Mouse (Mus musculus) 416B (cell line): ENCODE data around the gene P2ry6.

Experiments
- DNase-seq: peaks from one replicate; pipeline ENCODE4 v3.0.0; 2011; ENCODE audit warnings: low read depth

The P2ry6 gene

DNA sequence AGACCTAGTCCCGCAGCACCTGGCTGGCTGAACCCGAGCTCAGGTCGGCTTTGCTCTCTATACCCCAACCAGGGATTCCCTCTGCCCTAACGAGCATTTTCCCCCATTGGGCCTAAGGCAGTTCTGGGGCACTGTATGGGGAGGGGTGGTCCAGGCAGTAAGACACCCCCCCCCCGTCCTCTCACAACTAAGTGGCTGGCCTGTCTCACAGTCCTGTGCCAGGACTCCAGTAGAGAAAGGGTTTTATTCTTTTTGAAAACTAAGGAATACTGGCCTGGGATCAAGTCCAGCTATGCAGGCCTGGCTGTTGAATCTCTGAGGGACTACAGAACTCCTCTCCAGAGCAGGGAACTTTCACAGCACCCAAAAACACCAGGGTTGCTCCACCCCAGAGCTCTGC lies 59.2 kb downstream of the P2ry6 start:
- no peak for DNase-seq

DNA sequence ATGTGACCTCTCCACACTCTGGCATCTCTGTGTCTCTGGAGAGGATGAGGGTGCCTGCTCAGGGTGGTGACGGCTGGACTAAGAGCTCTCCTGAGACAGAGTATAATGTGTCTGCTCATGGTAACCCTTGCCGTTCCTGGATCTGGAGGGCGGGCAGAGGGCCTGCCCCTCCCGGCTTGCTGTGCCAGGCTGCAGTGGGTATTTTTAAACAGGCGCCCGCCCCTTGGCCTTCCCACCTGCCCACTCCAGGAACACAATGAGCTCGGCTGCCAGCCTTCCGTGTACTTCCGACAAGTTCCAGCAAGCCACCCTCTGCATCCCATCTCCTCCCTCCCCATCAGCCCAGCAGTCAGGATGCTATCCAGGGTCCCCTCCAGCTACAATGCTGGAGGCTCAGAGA lies 62.7 kb downstream of the P2ry6 start:
- no peak for DNase-seq

DNA sequence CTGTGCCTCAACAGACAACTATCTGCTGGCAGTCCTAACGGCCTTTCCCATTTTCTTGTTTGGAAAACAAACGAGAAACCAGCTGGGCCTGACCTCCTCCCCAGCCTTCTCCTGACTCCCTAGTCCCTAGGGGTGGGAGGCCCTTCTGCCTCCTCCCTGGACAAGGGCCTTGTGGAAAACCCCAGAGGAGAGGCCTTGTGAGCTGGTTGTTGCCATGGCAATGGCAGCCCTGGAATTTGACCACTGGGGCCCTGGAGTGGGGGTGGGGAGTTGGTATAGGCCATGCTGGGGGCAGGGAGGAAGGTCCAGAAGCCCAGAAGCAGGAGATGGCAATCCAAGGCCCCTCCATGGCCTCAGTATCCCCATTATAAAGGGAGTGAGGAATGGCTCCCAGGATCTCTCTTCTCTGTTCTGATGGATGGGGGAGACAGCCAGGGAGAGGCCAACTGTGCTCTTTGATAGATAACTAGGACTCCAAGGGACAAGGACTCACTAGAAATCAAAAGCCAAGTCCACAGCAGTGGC lies 63.1 kb downstream of the P2ry6 start:
- no peak for DNase-seq

DNA sequence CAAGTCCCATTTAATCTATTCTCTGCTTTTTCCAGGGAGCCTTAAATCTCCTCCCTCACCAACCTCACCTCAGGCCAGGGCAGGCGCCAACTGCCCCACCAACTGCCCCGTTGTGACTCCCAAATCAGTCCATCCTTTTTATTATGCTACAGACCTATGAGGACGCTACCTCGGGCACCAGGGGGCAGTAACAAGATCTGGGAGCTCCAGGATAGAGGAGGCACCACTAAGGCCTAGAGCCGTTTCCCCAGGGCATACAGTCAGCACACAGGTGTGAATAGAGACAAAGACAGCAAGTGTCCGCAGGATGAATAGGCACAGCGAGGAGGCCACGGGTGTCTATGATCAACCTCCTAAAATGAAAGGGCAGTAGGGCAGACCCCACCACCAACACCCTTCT lies 65.9 kb downstream of the P2ry6 start:
- peak; percentile 48 for DNase-seq

DNA sequence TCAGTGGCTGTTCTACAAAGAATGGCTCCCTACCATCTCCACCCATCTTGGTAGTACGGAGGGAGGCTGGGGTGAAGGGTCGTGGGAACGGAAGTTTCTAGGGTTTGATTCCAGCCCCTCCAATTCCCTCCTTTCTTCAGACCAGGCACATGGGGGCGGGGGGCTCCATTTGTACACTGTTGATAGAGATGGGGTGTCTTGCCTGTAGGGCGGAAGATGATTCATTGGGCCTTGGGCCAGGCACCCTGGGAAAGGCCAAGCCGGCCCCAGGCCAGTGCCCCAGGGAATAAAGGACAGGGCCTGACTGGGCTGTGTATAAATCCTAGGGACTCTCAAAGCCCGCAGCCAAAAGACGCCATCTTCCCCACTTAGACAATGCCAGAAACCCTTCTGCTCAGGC lies 66.4 kb downstream of the P2ry6 start:
- no peak for DNase-seq

DNA sequence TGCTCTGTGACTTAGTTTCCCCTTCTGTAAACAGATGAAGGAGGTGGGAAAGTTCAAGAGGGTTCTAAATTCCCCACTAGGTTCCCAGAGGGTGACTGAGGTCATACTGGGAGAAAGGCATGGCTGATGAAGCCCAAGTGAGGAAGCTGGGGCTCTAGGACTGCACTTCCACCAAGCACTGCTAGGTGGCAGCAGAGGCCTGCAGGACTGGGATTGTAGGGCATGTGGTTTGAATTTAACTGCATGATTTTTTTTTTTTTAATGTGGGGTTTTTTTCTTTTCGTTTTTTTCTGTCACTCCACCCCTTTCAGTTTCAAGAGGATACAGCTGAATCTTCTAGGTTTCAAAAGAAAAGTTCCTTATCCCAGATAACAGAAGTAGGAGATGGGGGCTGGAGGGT lies 67.2 kb downstream of the P2ry6 start:
- DNase-seq, result peak; percentile 77

DNA sequence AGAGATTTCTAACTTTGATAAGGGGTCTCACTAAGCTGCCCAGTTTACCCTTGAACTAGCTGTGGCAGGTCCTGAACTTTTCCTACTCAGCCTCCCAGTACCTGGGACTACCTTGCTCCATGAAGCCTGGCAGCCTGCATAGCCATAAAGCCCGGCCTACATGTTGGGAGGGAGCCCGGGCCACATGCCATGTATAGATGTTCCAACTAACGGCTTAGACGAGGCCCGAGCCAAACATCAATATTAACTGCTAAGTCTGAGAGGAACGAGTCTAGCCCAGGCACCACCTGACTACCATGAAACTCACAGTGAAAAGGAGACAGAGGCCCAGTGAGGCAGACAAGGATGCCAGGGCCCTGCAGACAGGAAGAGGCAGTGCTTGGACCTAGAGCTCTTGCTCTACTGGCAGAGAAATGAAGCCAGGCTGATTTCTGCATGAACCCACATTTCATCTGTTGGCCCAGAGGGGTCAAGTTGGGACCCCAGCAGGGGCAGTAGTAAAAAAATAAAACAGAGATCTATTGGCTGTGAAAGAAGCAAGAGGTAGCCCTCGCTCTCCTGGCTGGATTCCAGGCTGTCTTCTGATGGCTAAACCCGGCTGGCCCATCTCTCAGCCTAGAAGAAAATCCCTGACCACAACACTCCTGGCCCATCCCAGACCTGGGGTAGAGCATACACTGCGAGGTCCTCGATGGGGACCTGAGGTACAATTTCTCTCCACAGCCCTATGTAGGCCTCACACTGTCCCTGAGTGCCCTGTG lies 68.2 kb downstream of the P2ry6 start:
- no peak for DNase-seq

DNA sequence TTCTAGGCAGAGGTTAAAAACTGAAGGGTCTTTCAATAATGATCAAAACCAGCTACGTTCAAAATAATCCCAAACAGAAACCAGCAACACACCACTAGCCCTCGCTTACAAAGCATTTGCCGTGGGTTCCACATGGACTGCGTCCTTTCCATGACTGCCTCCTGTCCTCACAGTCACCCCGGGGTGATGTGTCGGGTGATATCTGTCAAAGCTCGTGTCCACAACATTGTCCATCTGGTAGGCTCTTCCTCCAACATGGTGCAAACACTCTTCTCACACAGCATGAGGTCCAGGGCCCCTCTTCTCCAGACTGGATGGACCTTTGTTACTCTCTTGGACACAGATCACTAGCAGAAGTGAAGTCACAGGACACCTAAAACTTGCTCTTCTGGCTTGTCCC lies 69.4 kb downstream of the P2ry6 start:
- no peak for DNase-seq

DNA sequence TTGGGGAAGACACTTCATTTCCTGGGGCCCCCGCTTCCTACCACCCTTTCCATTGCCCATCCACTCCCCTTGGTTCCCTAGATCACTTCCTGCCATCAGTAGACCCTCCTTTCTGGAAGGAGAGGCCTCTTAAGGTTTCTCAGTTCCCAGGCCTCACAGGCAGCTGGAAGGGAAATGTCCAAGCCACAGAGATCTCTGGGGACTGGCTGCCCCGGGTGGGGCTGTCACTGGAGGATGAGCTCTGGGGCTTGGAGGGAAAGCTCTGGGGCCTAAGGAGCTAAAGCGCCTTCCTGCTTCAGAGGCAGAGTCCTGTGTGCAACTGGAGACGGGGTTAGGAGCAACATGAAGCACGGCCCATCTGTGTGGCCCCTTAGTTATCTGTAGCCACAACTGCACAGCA lies 69.8 kb downstream of the P2ry6 start:
- no peak for DNase-seq

DNA sequence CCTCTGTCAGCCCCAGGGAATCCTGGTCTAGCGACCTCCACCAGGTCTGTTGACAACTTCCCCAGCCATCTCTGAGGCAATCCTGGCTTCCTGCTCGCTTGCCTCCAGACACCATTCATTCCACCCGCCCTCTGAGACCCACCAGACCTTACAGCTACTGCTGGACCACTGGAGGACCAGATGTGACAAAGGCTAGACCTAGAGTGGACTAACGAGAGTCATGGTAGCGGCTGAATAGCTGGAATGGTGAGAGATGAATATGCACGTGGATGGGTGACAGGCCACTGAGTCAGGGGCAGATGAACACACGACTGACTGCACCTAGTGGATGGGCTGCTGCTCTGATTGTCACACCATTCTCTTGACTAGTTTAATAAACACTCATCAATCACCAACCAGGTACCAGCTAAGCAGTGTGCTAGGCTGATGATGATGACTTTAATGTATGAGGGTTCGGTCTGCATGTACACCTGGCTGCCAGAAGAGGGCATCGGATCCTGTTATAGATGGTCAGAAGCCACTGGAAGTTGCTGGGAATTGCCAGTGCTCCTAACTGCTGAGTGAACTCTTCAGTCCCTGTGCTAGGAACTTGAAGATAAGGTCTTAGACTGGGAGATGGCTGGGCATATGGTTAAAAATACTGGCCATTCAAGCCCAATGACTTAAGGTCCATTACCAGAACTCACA lies 71.9 kb downstream of the P2ry6 start:
- DNase-seq, result peak; percentile 37

DNA sequence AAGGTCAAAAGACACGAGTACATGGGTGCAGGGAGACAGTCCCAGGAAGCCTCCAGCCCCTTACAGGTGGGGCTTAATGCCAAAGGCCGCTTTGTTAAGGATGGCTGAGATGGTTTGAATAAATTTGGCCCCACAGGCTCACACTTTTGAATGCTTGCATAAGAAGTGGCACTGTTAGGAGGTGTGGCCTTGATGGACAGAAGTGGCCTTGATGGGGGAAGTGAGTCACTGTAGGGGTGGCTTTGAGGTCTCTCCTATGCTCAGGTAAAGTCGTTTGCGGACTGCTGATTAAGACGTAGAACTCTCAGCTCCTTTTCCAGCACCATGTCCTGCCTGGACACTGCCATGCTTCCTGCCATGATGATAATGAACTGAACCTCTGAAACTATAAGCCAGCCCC lies 76.6 kb downstream of the P2ry6 start:
- peak; percentile 26 for DNase-seq

DNA sequence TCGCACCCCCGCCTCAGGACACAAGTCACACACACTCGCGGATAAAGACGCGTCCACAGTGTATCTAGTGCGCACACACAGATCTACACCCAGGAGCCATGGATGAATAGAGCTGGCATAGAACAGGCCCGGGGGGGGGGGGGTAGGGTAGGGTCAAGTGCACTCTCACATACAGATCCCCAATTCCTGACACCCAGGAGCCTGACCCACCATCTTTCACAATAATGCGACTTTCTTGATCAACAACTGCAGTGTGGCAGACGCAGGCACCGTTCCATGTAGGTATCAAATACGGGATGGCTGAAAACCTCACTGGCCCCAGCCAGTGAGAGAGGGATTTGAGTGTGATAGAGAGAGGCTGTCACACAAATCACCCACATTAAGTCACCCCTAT lies 79.6 kb downstream of the P2ry6 start:
- DNase-seq, result no peak

DNA sequence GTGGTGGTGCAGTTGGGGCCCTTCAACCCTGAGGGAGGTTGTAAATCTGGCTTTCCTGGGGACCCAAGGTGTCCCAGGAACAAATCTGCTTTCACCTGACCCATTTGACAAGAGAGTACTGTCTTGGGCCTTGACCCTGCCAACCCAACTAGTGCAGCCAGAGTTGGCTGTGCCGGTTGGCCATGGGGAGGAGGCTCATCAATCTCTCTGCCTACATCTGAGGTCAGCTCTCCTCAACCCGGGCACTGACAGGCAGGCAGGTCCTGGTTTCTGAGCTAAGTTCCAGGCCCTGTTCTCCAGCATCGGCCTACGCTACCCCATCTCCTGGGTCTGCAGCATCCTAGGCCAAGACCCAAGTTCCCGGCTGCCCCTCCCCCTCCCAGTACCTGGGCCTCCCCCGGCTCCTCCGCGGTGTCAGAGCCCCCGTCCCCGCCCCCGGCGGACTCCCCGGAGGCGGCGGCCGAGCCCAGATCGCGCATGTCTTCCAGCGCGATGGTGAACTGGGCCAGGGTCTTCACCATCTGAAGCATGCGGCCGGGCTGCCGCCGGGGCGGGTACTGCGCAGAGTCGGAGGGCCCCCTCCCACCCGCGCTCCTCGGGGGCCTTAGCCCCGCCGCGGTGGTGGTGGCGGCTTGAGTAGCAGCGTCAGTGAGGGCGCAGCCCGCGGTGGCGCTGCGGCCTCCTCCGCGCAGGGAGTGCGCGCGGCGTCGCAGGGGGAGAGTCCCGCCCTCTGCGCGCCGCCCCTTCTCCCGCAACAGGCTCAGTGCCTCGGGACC lies 80.2 kb downstream of the P2ry6 start:
- no peak for DNase-seq

DNA sequence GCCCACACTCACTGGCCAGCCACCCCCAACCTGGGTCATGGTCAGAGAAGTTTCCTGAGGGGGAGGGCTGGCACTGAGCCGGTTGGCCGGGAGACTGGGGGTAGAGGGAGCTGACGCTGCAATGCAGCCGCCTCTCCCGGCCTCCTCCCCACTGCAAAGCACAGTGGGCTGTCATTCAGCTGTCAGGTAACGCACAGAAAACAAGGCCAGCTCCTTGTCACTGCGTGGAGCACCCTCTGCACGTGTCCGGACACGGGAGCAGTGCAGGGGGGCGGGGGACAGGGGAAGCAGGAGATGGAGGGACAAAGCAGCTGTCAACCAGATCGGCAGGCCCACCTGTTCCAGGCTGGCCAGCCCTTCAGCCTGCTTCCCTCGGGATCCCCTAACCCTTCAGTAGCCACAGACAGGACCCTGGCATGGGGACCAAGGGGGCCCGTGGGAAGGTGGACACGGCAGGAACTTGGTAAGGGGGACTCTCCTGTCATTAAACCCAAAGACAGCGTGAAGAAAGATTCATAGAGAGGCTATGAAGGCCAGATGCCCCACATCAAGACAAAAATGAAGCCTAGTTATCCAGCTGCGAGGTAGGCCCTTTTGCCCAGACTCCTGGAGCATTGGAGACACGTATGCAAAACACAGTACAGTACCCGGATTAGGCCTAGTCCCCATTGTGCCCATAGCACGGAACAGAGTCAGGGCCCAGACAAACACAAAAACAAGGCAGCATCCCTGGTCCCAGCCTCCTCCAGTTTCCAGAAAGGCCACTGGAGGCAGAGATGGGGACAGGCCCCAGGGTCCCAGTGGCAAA lies 81.0 kb downstream of the P2ry6 start:
- no peak for DNase-seq
